Mouse (Mus musculus): Measurements from ENCODE around the gene Akr1c20.

Gene Akr1c20

GRCm38 (mm10) chr13:4523201-4523838 lies at the start of gene Akr1c20:
Gene Akr1c20, minus strand, starts transcription at chr13:4523345.
- DNase-seq, result no peak

- DNase-seq, result no peak
These were observed 42.9 kb upstream of the Akr1c20 start for GRCm38 (mm10) chr13:4565996-4566395.

- DNase-seq, result no peak
These were observed 37.4 kb upstream of the Akr1c20 start for GRCm38 (mm10) chr13:4560500-4560899.

DNA sequence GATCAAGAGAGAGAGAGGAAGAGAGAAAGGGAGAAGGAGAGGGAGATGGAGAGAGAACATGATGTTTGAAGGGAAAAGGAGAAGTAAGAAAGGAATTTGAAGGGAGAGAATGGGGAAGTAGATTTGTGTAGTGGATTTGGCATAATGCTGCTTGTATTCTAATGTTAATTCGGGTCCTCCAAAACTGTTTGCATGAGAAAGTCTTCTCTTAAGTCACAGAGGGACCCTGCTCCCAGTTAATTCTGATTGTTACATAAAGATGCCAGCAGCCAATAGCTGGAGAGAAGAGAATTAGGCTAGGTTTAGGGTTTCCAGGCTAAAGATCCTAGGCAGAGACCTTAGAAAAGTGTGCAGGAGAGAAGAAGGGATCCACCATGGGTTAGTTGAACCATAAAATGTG lies 36.0 kb upstream of the Akr1c20 start:
- DNase-seq, result no peak

DNA sequence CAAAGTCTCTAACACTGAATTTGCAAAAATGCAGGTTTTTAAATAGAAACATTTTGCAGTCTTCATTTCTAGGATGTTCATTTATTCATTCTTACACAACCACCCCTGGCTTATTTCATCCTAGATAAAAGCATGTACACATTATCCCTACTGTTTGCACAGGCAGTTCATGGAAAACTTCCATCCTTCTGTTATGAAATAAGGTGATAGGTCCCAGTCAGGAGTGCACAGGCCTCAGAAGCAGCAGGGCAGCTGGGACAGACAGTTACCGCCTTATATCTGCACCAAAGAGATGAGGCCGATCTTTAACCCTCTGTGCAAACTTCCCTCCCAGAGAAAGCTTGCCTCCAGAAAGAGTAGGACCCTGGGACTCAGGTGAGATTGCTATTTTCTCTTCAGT lies 8.3 kb downstream of the Akr1c20 start:
- DNase-seq, result no peak

DNA sequence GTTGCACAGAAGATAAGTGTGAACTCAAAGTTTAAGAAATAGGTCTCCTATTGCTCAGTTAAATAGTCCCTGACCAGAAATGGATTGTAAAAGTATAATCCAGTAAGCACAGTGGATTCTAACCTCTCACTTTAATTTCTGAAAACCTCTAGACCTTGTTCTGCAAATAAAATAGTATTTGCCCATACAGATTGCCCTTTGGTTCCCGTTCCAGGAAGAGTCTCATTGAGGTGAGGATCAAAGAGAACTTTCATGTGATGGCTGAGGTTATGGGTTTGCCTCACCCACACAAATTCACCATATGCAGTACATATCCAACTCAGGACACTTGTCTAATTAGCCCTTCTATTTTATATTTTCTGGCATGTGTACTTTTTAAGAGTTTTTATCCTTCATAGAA lies 55.2 kb downstream of the Akr1c20 start:
- DNase-seq, result no peak

DNA sequence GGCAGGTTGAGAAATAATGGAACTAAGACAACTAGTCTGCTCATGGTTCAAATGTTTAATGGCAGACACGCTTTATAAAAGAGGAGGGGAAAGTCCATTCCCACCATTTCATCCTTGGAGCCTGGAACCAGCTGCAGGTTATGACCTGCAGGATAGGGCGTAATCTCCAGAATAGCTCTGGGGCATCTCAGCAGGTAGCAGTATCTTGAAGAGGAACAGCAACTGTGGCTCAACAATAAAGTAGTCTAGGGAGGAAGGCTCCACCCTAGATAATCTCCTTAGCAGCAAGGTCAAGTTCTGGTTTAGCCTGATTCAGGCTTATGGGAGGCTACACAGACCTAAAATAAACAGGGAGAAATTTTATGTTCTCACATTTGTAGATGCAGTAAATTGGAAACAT lies 57.5 kb downstream of the Akr1c20 start:
- DNase-seq, result no peak
